ENCODE assay signal across 8 mouse cellular contexts in genomic region chr17:35739675-35740074, GRCm38 (mm10). TPM values are rescaled to one million over a fixed set of nuclear protein-coding genes. Genes with fewer than 3 reads are reported as not detected.
DNase-seq lines count a peak whose midpoint lies in the region; ATAC-seq and TF ChIP-seq lines count a peak whose summit lies in the region.

No protein-coding gene starts in this region.

- peak; percentile 70; the same call in 1 of the 2 replicates for TF ChIP-seq CTCF in bone marrow macrophage, adult 2 months (IDR thresholded peaks at IDR 0.05; ENCODE audit: low read depth, low read length)
- TF ChIP-seq CTCF in heart, postnatal 0 days (IDR thresholded peaks at IDR 0.05; ENCODE audit: low read depth), result peak; percentile 93

- in situ Hi-C loops in ES-E14 (cut with MboI; ENCODE audit: low sequenced_read_pairs in 2 of 2, unreplicated experiment in 2 of 2), result no loop called here

- H3K9me3 ChIP-seq in ES-E14 (ENCODE audit: control insufficient read depth, insufficient read depth, low read depth, low read length), result no peaks in the 10 kb centered on the region
- no peaks in the 10 kb centered on the region for H3K9me3 ChIP-seq in erythroblast, embryonic 14.5 days (ENCODE audit: control insufficient read depth, low read length)
- H3K9me3 ChIP-seq in heart, postnatal 0 days (replicated peaks; ENCODE audit: control insufficient read depth, low read length), result no peaks in the 10 kb centered on the region
- no peaks in the 10 kb centered on the region for H3K9me3 ChIP-seq in lung, embryonic 15.5 days

- H3K4me2 ChIP-seq in heart, postnatal 0 days (ENCODE audit: low read depth, low read length), result 0 out of 2 replicates have a peak overlapping the region, but pooled peaks have one; percentile 18
- H3K4me2 ChIP-seq in lung, embryonic 15.5 days, result no peak overlapping the region

- DNase-seq in ES-E14 (ENCODE audit: low read depth, low spot score), result peak; percentile 97
- DNase-seq in heart, postnatal 0 days (ENCODE audit: low spot score), result peak; percentile 89
- peak; percentile 84 to 93 for DNase-seq in layer of hippocampus, adult 8-10 months (ENCODE audit: low spot score in 2 of 2)
- peak; percentile 91 for DNase-seq in right cerebral cortex, postnatal 14 days
- DNase-seq in urinary bladder, postnatal 36 days (ENCODE audit: low spot score in 2 of 2), result peak; percentile 89 to 91

- no peaks in the 10 kb centered on the region; a peak in 1 of 4 replicates for H3K4me1 ChIP-seq in ES-E14 (ENCODE audit: control insufficient read depth in 2 of 2, insufficient read depth in 2 of 2, low read length in 2 of 2, poor library complexity in 1 of 2)
- H3K4me1 ChIP-seq in bone marrow macrophage, adult 2 months (ENCODE audit: control insufficient read depth, insufficient read depth, low read length), result peaks cover 26% of the 10 kb centered on the region
- H3K4me1 ChIP-seq in erythroblast, embryonic 14.5 days (ENCODE audit: control insufficient read depth), result peaks cover 85% of the 10 kb centered on the region
- H3K4me1 ChIP-seq in heart, postnatal 0 days (ENCODE audit: control insufficient read depth, insufficient read depth), result no peaks in the 10 kb centered on the region
- H3K4me1 ChIP-seq in lung, embryonic 15.5 days, result no peaks in the 10 kb centered on the region

- H3K27ac ChIP-seq in ES-E14 (ENCODE audit: insufficient read depth, low read depth, low read length, poor library complexity, severe bottlenecking), result no peak overlapping the region
- H3K27ac ChIP-seq in bone marrow macrophage, adult 2 months (ENCODE audit: insufficient read depth, low read depth, low read length), result no peak overlapping the region
- H3K27ac ChIP-seq in heart, postnatal 0 days (ENCODE audit: low read depth), result no peak overlapping the region
- no peak overlapping the region for H3K27ac ChIP-seq in lung, embryonic 15.5 days

- ATAC-seq in heart, postnatal 0 days (ENCODE audit: insufficient read depth, low read depth), result peak; percentile 64
- ATAC-seq in lung, embryonic 15.5 days (ENCODE audit: borderline replicate concordance, extremely low read depth, low FRiP score, low TSS enrichment), result peak; percentile 28; the same call in 1 of the 2 replicates

- no peak for TF ChIP-seq POLR2A in bone marrow macrophage, adult 2 months (IDR thresholded peaks at IDR 0.05; ENCODE audit: borderline replicate concordance, low read depth, low read length)

- no peaks in the 10 kb centered on the region for H3K36me3 ChIP-seq in ES-E14 (ENCODE audit: control insufficient read depth, insufficient read depth, low read length, poor library complexity, severe bottlenecking)
- H3K36me3 ChIP-seq in erythroblast, embryonic 14.5 days (ENCODE audit: control insufficient read depth), result peaks cover 8% of the 10 kb centered on the region
- H3K36me3 ChIP-seq in heart, postnatal 0 days (replicated peaks; ENCODE audit: control insufficient read depth, insufficient read depth, low read length), result no peaks in the 10 kb centered on the region
- no peaks in the 10 kb centered on the region for H3K36me3 ChIP-seq in lung, embryonic 15.5 days

- no peak for TF ChIP-seq EP300 in heart, postnatal 0 days (IDR thresholded peaks at IDR 0.05; ENCODE audit: low read depth)

- H3K4me3 ChIP-seq in ES-E14 (ENCODE audit: insufficient read depth in 1 of 2, low read depth in 1 of 2, low read length in 2 of 2, poor library complexity in 1 of 2, severe bottlenecking in 1 of 2), result no peak overlapping the region
- no peak overlapping the region for H3K4me3 ChIP-seq in bone marrow macrophage, adult 2 months (ENCODE audit: insufficient read depth, low read length)
- H3K4me3 ChIP-seq in erythroblast, embryonic 14.5 days (replicated peaks), result peak overlapping the region; percentile 2
- no peak overlapping the region for H3K4me3 ChIP-seq in heart, postnatal 0 days (ENCODE audit: low read depth, low read length)
- no peak overlapping the region for H3K4me3 ChIP-seq in lung, embryonic 15.5 days

- 8% methylated on average over 6 of the region's 6 CpGs for WGBS in heart, postnatal 0 days
- WGBS in lung, embryonic 15.5 days, result 10% methylated on average over 6 of the region's 6 CpGs

- peaks cover 6% of the 10 kb centered on the region; the same call in 1 of the 2 replicates for H3K27me3 ChIP-seq in erythroblast, embryonic 14.5 days (ENCODE audit: control insufficient read depth)
- no peaks in the 10 kb centered on the region for H3K27me3 ChIP-seq in heart, postnatal 0 days (ENCODE audit: control insufficient read depth, insufficient read depth, low read length)
- 0 out of 2 replicates have a peak, but pooled peaks cover 8% of the 10 kb centered on the region for H3K27me3 ChIP-seq in lung, embryonic 15.5 days

- no peak overlapping the region for H3K9ac ChIP-seq in ES-E14 (ENCODE audit: insufficient read depth, low read depth, low read length, poor library complexity, severe bottlenecking)
- no peak overlapping the region for H3K9ac ChIP-seq in heart, postnatal 0 days (replicated peaks; ENCODE audit: low read depth, low read length)
- H3K9ac ChIP-seq in lung, embryonic 15.5 days, result no peak overlapping the region

TF ChIP-seq in ES-E14, 5 proteins besides CTCF, POLR2A, EP300 and RAD21:
- TF ChIP-seq ZNF384 (IDR thresholded peaks at IDR 0.05; ENCODE audit: low read depth, low read length) (0 out of 2 replicates have a peak, but pooled peaks have one; percentile 10), MAFK (IDR thresholded peaks at IDR 0.05; ENCODE audit: insufficient read depth, low read depth, low read length) (no peak), ZC3H11A (IDR thresholded peaks at IDR 0.05; ENCODE audit: borderline replicate concordance, low read depth, low read length) (0 out of 2 replicates have a peak, but pooled peaks have one; percentile 21)

RNA-seq across cellular contexts. Expression of gene Ddr1, which starts 35.3 kb away (rescaled TPM):
- 46.0 and 78.8 TPM in 2 replicates for total RNA-seq in ES-E14 (2012; rRNA removed)
- 0.60 and 0.63 TPM in 2 replicates for polyA plus RNA-seq in bone marrow macrophage, adult 2 months (2012; ENCODE audit: insufficient read depth, insufficient read length, missing spikeins)
- polyA plus RNA-seq in erythroblast, embryonic 14.5 days (2012), result not detected in 2 replicates
- total RNA-seq in heart, postnatal 0 days (2014; rRNA removed; ENCODE audit: low replicate concordance), result 105 and 206 TPM in 2 replicates
- polyA plus RNA-seq in heart, postnatal 0 days (2015; fragmentation: Nextera tagmentation; extraction: Ambion mirVana), result 63.9 and 71.8 TPM in 2 replicates
- 10 to 100 TPM; 58.3 to 84.6 (median 74.1) TPM for total RNA-seq in layer of hippocampus, adult 8-10 months (2022)
- polyA plus RNA-seq in lung, embryonic 15.5 days (2015; fragmentation: Nextera tagmentation; extraction: Ambion mirVana), result 46.8 and 51.9 TPM in 2 replicates

Comparison
In these comparisons a context has a peak if more than half of its experiments do, and no peak if none do; other contexts are left out.
1. RNA of gene Ddr1, which starts 35.3 kb away (polyA plus RNA-seq): 63.9 to 71.8 TPM in heart, postnatal 0 days and 46.8 to 51.9 TPM in lung, embryonic 15.5 days; 0.60 to 0.63 TPM in bone marrow macrophage, adult 2 months and not detected in erythroblast, embryonic 14.5 days; every median in the first group is over 10 times any median in the second.
2. Peak in every context shown above with its lines, with median percentiles within 50 percentile points of each other: DNase-seq.